Mouse (Mus musculus) midbrain, embryonic 10.5 days (tissue): ENCODE measurements around the gene Bloc1s3. TPM values are rescaled to one million over a fixed set of nuclear protein-coding genes. Genes with fewer than 3 reads are reported as not detected.

ENCODE experiments used
- DNase-seq: peaks from one replicate; pipeline ENCODE4 v3.0.0-alpha.2; 2017; ENCODE audit warnings: low spot score
- H3K27ac ChIP-seq: fragments of 300-500 bp; sonication (generic); replicated peaks from 2 replicates; pipeline ENCODE4 v1.5.1; 2016; ENCODE audit warnings: mild to moderate bottlenecking
- H3K27me3 ChIP-seq: fragments of 300-500 bp; sonication (generic); 2 replicates; pipeline ENCODE4 v1.6.1; 2016; ENCODE audit warnings: low read depth, mild to moderate bottlenecking; ENCODE audit not compliant: poor library complexity, severe bottlenecking
- H3K36me3 ChIP-seq: fragments of 300-500 bp; sonication (generic); 2 replicates; pipeline ENCODE4 v1.6.1; 2016; ENCODE audit warnings: mild to moderate bottlenecking, moderate library complexity
- H3K4me1 ChIP-seq: fragments of 300-500 bp; sonication (generic); 2 replicates; pipeline ENCODE4 v1.6.1; 2016
- H3K4me3 ChIP-seq: fragments of 300-500 bp; sonication (generic); 2 replicates; pipeline ENCODE4 v1.5.1; 2016; ENCODE audit warnings: mild to moderate bottlenecking, moderate library complexity
- H3K9me3 ChIP-seq: fragments of 300-500 bp; sonication (generic); replicated peaks from 2 replicates; pipeline ENCODE4 v1.6.1; 2016; ENCODE audit warnings: mild to moderate bottlenecking
- WGBS: fragments of 180-500 bp; shearing (Covaris S2); methylation state at CpG from one replicate; pipeline ENCODE4 v1.1.7; 2016; 5-methylcytosine and 5-hydroxymethylcytosine counted together
- polyA plus RNA-seq: library from polyadenylated mRNA; unstranded; fragments of >200 nt; fragmentation: Nextera tagmentation; extraction: Ambion mirVana; gene quantifications from 2 replicates; pipeline ENCODE4 v1.2.1, GENCODE M21; 2016

The Bloc1s3 gene
- polyA plus RNA-seq, 1 experiment from 2014 or later, result 2.4 TPM

- 69% methylated on average over 5 of the region's 5 CpGs for WGBS
- Histone ChIP-seq H3K9me3 (no peaks in the 10 kb centered on the region), H3K27ac (no peak overlapping the region), H3K27me3 (peaks cover 89% of the 10 kb centered on the region), H3K4me1 (peaks cover 35% of the 10 kb centered on the region), H3K4me3 (no peak overlapping the region), H3K36me3 (no peaks in the 10 kb centered on the region)
- no peak for DNase-seq
These were observed 41.5 kb downstream of the Bloc1s3 start for GRCm38 (mm10) chr7:19466602-19467145.

- Histone ChIP-seq H3K36me3 (no peaks in the 10 kb centered on the region), H3K4me3 (peak overlapping the region; percentile 35), H3K27ac (0 out of 2 replicates have a peak overlapping the region, but pooled peaks have one; percentile 55), H3K27me3 (peaks cover 69% of the 10 kb centered on the region), H3K4me1 (peaks cover 30% of the 10 kb centered on the region), H3K9me3 (no peaks in the 10 kb centered on the region)
- 7% methylated on average over 22 of the region's 22 CpGs for WGBS
- DNase-seq, result no peak
These were observed 43.5 kb downstream of the Bloc1s3 start for GRCm38 (mm10) chr7:19464367-19465307.

- Histone ChIP-seq H3K4me3 (peak within 1 kb of the TSS; percentile 9), H3K36me3 (no peaks in the 10 kb centered on the region), H3K4me1 (peaks cover 36% of the 10 kb centered on the region), H3K27me3 (peaks cover 52% of the 10 kb centered on the region), H3K27ac (0 out of 2 replicates have a peak within 1 kb of the TSS, but pooled peaks have one; percentile 28), H3K9me3 (no peaks in the 10 kb centered on the region)
- no peak for DNase-seq
- WGBS, result 22% methylated on average over 6 of the region's 6 CpGs
These were observed 45.2 kb downstream of the Bloc1s3 start, which contains the start of gene Exoc3l2 for GRCm38 (mm10) chr7:19462884-19463381. TSS of gene Exoc3l2 (plus strand) at chr7:19463331.

DNA sequence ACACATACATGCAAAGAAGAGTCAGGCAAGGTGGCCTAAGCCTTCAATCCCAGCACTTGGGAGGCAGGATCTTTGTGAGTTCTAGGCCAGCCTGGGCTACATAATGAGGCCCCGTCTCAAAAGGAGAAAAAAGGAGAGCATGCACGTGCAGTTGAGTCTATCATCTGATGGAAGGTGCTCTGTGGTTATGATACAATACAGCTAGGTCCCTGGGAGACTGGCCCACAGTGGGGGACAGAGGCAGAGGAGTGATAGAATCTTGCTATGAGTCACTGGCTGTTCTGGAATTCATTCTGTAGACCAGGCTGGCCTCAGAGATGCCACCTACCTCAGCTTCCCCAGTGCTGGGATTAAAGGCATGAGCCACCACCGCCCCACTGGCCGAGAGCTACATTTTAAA lies 45.7 kb downstream of the Bloc1s3 start:
- Histone ChIP-seq H3K4me3 (no peak overlapping the region), H3K9me3 (no peaks in the 10 kb centered on the region), H3K36me3 (no peaks in the 10 kb centered on the region), H3K27ac (no peak overlapping the region), H3K27me3 (peaks cover 47% of the 10 kb centered on the region), H3K4me1 (peaks cover 41% of the 10 kb centered on the region)
- DNase-seq, result no peak
- 56% methylated on average over 4 of the region's 4 CpGs for WGBS

DNA sequence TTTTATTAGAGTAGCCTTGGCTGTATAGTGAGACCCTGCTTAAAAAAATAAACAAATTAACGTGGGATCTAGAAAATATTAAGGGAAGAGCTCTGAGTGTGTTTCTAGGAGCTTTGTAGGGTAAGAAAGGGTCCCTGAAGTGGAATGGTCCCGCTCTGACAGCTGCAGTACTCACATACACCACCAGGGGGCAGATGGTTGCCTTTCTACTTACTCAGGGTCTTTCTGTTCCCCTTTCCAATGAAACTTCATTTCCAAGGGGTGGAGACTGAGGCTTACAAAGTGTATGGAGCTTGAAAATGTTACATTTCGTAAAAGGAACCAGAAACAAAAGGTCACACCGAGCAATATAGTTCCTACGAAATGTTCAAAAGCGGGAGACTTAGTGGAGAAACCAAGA lies 46.7 kb downstream of the Bloc1s3 start:
- Histone ChIP-seq H3K27ac (no peak overlapping the region), H3K27me3 (peaks cover 37% of the 10 kb centered on the region), H3K36me3 (peaks cover 5% of the 10 kb centered on the region; the same call in 1 of the 2 replicates), H3K4me1 (peaks cover 50% of the 10 kb centered on the region), H3K9me3 (no peaks in the 10 kb centered on the region), H3K4me3 (no peak overlapping the region)
- DNase-seq, result peak; percentile 82
- WGBS, result 12% methylated on average over 6 of the region's 6 CpGs

DNA sequence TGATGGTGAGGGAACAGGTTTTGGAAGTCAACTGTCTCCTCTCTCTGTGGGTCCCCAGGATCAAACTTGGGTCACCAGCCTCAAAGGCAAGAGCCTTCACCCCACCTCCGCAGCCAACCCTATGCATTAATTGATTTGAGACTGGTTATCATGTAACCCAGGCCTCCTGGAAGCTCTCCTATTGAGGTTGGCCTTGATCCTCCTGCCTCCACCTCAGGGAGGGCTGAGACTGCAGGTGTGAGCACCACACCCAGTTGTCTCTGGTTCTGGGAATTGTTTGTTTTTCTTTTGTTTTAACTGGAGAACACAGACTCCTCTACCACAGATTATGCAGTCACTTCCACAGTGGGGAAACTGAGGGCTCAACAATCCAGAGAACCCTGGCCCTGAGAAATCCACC lies 47.7 kb downstream of the Bloc1s3 start:
- Histone ChIP-seq H3K27ac (no peak overlapping the region), H3K36me3 (peaks cover 14% of the 10 kb centered on the region), H3K4me3 (no peak overlapping the region), H3K4me1 (peaks cover 58% of the 10 kb centered on the region), H3K27me3 (peaks cover 27% of the 10 kb centered on the region), H3K9me3 (no peaks in the 10 kb centered on the region)
- no peak for DNase-seq
- WGBS, result 64% methylated on average over 1 of the region's 1 CpGs

DNA sequence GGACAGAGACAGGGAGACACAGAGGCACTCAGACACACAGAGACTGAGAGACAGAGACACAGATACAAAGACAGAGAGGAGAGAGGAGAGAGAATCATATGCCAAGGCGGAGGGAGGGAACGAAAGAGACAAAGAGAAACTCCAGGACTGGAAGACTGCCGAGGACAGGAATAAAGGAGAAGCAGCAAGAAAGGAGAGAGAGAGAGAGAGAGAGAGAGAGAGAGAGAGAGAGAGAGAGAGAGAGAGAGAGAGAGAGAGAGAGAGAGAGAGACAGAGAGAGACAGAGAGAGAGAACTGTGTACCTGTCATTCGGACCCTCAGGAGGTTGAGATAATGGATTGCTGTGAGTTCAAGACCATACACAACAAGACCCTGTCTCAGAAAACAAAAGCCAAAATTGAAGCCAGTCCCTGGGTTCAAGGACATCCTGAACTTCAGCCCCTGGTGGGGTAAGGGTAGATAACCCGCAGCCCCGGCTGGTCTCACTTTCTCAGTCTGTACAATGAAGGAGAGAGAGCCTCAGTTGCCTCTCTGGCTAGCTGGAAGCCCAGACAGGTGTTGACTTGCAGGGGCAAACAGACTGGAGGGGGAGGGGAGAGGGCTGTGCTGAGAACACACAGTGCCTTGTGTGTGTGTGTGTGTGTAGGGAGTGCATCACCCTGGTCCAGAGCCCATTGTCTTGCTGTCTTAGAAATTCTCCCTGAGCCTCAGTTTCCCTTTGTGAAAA lies 48.9 kb downstream of the Bloc1s3 start:
- Histone ChIP-seq H3K4me3 (peak overlapping the region; percentile 98), H3K27ac (peak overlapping the region; percentile 92), H3K27me3 (peaks cover 15% of the 10 kb centered on the region), H3K36me3 (peaks cover 25% of the 10 kb centered on the region), H3K9me3 (no peaks in the 10 kb centered on the region), H3K4me1 (peaks cover 46% of the 10 kb centered on the region)
- DNase-seq, result no peak
- 27% methylated on average over 6 of the region's 6 CpGs for whole genome bisulfite sequencing

DNA sequence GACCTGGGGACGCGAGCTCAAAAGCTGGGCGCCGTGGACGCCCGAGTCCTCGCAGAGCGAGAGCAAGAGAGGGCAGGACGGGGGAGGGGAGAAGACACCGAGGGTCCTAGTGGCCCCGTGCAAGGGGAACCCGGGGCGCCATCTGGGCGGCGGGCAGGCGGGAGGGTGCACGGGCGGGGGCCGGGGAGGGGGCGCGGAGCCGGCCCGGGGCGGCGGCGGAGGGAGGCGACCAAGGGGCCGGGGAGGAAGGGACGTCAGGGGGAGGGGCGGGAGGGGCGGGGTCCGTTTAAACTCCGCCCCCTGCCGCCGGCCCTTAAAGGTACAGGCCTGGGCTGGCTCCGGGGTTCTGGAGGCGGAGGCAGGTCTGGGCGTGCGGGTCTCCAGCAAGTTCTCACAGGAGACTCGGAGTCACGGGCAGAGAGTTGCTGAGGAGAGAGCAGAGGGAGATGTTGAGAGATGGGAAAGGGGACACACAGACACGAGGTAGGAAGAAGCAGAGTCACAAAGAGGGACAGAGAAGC lies 49.5 kb downstream of the Bloc1s3 start, which contains the start of gene Mark4:
Gene Mark4 (minus strand): TSS at position 231 of the 521 bp plus-strand sequence.
- H3K4me1 ChIP-seq, result peaks cover 45% of the 10 kb centered on the region
- peak within 1 kb of the TSS; percentile 92 for H3K27ac ChIP-seq
- peak within 1 kb of the TSS; percentile 98 for H3K4me3 ChIP-seq
- WGBS, result under 1% methylated on average over 29 of the region's 42 CpGs
- peaks cover 31% of the 10 kb centered on the region for H3K36me3 ChIP-seq
- peaks cover 9% of the 10 kb centered on the region for H3K27me3 ChIP-seq
- peak; percentile 89 for DNase-seq
- no peaks in the 10 kb centered on the region for H3K9me3 ChIP-seq

GRCm38 (mm10) chr7:19458072-19458486 lies 50.1 kb downstream of the Bloc1s3 start:
- peak overlapping the region; percentile 92 for H3K27ac ChIP-seq
- peaks cover 37% of the 10 kb centered on the region for H3K36me3 ChIP-seq
- peak overlapping the region; percentile 98 for H3K4me3 ChIP-seq
- H3K27me3 ChIP-seq, result peaks cover 3% of the 10 kb centered on the region; the same call in 1 of the 2 replicates
- WGBS, result 0% methylated on average over 30 of the region's 31 CpGs
- no peaks in the 10 kb centered on the region for H3K9me3 ChIP-seq
- peaks cover 40% of the 10 kb centered on the region for H3K4me1 ChIP-seq
- DNase-seq, result peak; percentile 83

DNA sequence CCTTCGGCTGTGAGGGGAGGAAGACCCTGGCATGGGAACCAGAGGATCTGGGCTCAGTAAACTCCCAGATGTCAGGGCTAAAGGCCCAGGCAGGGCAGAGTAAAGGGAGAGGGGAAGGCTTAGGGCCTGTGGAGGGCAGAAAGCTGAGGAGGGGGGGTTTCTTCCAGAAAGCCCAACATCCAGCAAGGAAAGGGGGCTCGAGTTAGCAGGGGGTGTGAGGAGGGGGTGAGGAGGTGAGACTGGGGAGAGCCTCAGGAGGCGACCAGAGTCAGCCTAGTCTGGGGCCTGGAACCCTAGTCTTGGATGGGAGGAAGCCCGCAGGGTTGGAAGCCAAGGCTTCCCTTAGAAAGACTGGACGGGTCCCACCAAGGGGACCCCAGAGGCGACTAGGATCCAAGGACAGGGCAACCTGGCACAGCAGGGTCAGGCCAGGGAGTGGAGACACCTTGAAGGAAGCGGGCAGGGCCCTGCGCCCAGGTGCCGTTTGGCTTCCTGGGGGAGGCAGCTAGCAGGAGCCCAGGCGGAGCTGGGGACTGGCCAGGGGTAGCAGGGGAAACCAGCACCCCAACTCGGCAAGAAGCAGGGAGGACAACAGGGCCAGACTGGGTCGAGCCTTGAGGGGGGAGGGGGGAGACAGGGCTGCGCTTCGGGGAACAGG lies 50.6 kb downstream of the Bloc1s3 start:
- 10% methylated on average over 14 of the region's 14 CpGs for WGBS

GRCm38 (mm10) chr7:19456628-19457027 lies 51.5 kb downstream of the Bloc1s3 start:
- peak overlapping the region; percentile 98 for H3K4me3 ChIP-seq

More for the DNA sequence above, 50.6 kb downstream of the Bloc1s3 start:
- Histone ChIP-seq H3K36me3 (peaks cover 38% of the 10 kb centered on the region), H3K27ac (peak overlapping the region; percentile 92), H3K4me3 (peak overlapping the region; percentile 98), H3K9me3 (no peaks in the 10 kb centered on the region), H3K27me3 (no peaks in the 10 kb centered on the region), H3K4me1 (peaks cover 35% of the 10 kb centered on the region)
- no peak for DNase-seq

More at GRCm38 (mm10) chr7:19456628-19457027, 51.5 kb downstream of the Bloc1s3 start:
- Histone ChIP-seq H3K9me3 (0 out of 2 replicates have a peak, but pooled peaks cover 5% of the 10 kb centered on the region), H3K4me1 (peaks cover 35% of the 10 kb centered on the region), H3K36me3 (peaks cover 48% of the 10 kb centered on the region), H3K27me3 (no peaks in the 10 kb centered on the region), H3K27ac (no peak overlapping the region)
- no peak for DNase-seq
- 97% methylated on average over 7 of the region's 7 CpGs for WGBS
